Mouse (Mus musculus) G1E-ER4 (cell line): Measurements from ENCODE around the gene Trmt1. TPM values are rescaled to one million over a fixed set of nuclear protein-coding genes. Genes with fewer than 3 reads are reported as not detected.

ENCODE experiments used
- GATA1 ChIP-seq: IDR thresholded peaks from one replicate; pipeline ENCODE4 v1.8.0; 2012; ENCODE audit warnings: low read length, inconsistent platforms
- polyA plus RNA-seq: library from polyadenylated mRNA; stranded (reverse); fragments of >175 nt; gene quantifications from 2 replicates; pipeline ENCODE4 v1.2.3, GENCODE M21; 2012

The Trmt1 gene
- polyA plus RNA-seq, 1 experiment: 272 TPM

GRCm38 (mm10) chr8:84711933-84712758, 26.0 kb downstream of the Trmt1 start:
- TF ChIP-seq GATA1: no peak

GRCm38 (mm10) chr8:84712759-84713120, 26.6 kb downstream of the Trmt1 start:
- TF ChIP-seq GATA1: no peak

GRCm38 (mm10) chr8:84713381-84713780, 27.3 kb downstream of the Trmt1 start:
- no peak for TF ChIP-seq GATA1

GRCm38 (mm10) chr8:84714161-84714560, 28.1 kb downstream of the Trmt1 start:
- TF ChIP-seq GATA1: no peak

GRCm38 (mm10) chr8:84715893-84716468, 29.9 kb downstream of the Trmt1 start:
- no peak for TF ChIP-seq GATA1

- no peak for TF ChIP-seq GATA1
Observed at GRCm38 (mm10) chr8:84716790-84717189, 30.7 kb downstream of the Trmt1 start.

GRCm38 (mm10) chr8:84718476-84718875, 32.4 kb downstream of the Trmt1 start:
- TF ChIP-seq GATA1: no peak

- TF ChIP-seq GATA1: no peak
Observed at GRCm38 (mm10) chr8:84718959-84719690, 33.0 kb downstream of the Trmt1 start.

- no peak for TF ChIP-seq GATA1
Observed at GRCm38 (mm10) chr8:84722530-84722849, 36.4 kb downstream of the Trmt1 start.

- no peak for TF ChIP-seq GATA1
Observed at GRCm38 (mm10) chr8:84722850-84723570, 36.9 kb downstream of the Trmt1 start, which contains the start of gene G430095P16Rik. Gene G430095P16Rik (plus strand): TSS chr8:84723007.

- TF ChIP-seq GATA1: no peak
Observed at GRCm38 (mm10) chr8:84723571-84723900, 37.4 kb downstream of the Trmt1 start.

GRCm38 (mm10) chr8:84724683-84725082, 38.6 kb downstream of the Trmt1 start:
- TF ChIP-seq GATA1: no peak

- no peak for TF ChIP-seq GATA1
Observed at GRCm38 (mm10) chr8:84725246-84725940, 39.3 kb downstream of the Trmt1 start.

GRCm38 (mm10) chr8:84725941-84726259, 39.8 kb downstream of the Trmt1 start:
- no peak for TF ChIP-seq GATA1

- TF ChIP-seq GATA1: no peak
Observed at GRCm38 (mm10) chr8:84728474-84728873, 42.4 kb downstream of the Trmt1 start.

GRCm38 (mm10) chr8:84729921-84730362, 43.8 kb downstream of the Trmt1 start:
- TF ChIP-seq GATA1: no peak
